In genomic region chr4:53461026-53461425, GRCm38 (mm10) we compare ENCODE assay signal across 16 mouse cellular contexts. TPM values are rescaled to one million over a fixed set of nuclear protein-coding genes. Genes with fewer than 3 reads are reported as not detected.
A peak's percentile ranks its signal among the peaks of the same experiment; 100 is the strongest.
DNase-seq lines count a peak whose midpoint lies in the region; TF ChIP-seq lines count a peak whose summit lies in the region.
"Had no signal": no experiment of that assay in that cellular context is flagged by ENCODE, and none has a peak within 500 bp of the region (broad histone marks: within the 10 kb centered on the region; RNA-seq: fewer than 3 reads in every experiment).

No protein-coding gene starts in this region.

- no peak overlapping the region for H3K9ac ChIP-seq in heart, adult 2 months (ENCODE audit: low read depth, low read length)
- H3K9ac ChIP-seq: embryonic facial prominence, embryonic 13.5 days; forebrain, embryonic 12.5 days; heart, embryonic 13.5 days; hindbrain, embryonic 12.5 days had no signal

- peaks cover 29% of the 10 kb centered on the region for H3K4me1 ChIP-seq in cerebellum, adult 2 months (ENCODE audit: control insufficient read depth, insufficient read depth, low read length)
- 0 out of 2 replicates have a peak, but pooled peaks cover 1% of the 10 kb centered on the region for H3K4me1 ChIP-seq in heart, adult 2 months (ENCODE audit: control insufficient read depth, insufficient read depth, low read length)
- H3K4me1 ChIP-seq: embryonic facial prominence, embryonic 13.5 days; forebrain, embryonic 12.5 days; hindbrain, embryonic 12.5 days had no signal

- H3K36me3 ChIP-seq in heart, adult 2 months (ENCODE audit: control insufficient read depth, insufficient read depth, low read length), result no peaks in the 10 kb centered on the region
- H3K36me3 ChIP-seq: embryonic facial prominence, embryonic 13.5 days; forebrain, embryonic 12.5 days; heart, embryonic 13.5 days; hindbrain, embryonic 12.5 days had no signal

- TF ChIP-seq EP300 in heart, adult 2 months (IDR thresholded peaks at IDR 0.05; ENCODE audit: insufficient read depth, low read depth, low read length), result no peak

- TF ChIP-seq CTCF in cerebellum, adult 2 months (IDR thresholded peaks at IDR 0.05; ENCODE audit: borderline replicate concordance, insufficient read depth, low read depth, low read length), result no peak
- TF ChIP-seq CTCF in heart, adult 2 months (IDR thresholded peaks at IDR 0.05), result no peak

- H3K79me2 ChIP-seq in heart, adult 2 months (replicated peaks; ENCODE audit: control insufficient read depth, insufficient read depth, low read length), result peaks cover 4% of the 10 kb centered on the region

- peak overlapping the region; percentile 55; the same call in 1 of the 2 replicates for H3K27ac ChIP-seq in cerebellum, adult 2 months (ENCODE audit: insufficient read depth, low read length)
- H3K27ac ChIP-seq in heart, adult 2 months, result no peak overlapping the region
- H3K27ac ChIP-seq: embryonic facial prominence, embryonic 13.5 days; forebrain, embryonic 12.5 days; heart, embryonic 13.5 days; hindbrain, embryonic 12.5 days had no signal

- no peak for TF ChIP-seq POLR2A in cerebellum, adult 2 months (IDR thresholded peaks at IDR 0.05; ENCODE audit: borderline replicate concordance, insufficient read depth, low read length)
- TF ChIP-seq POLR2A in heart, adult 2 months (IDR thresholded peaks at IDR 0.05; ENCODE audit: insufficient read depth, low read depth, low read length), result no peak

- no peaks in the 10 kb centered on the region for H3K27me3 ChIP-seq in cerebellum, adult 2 months (ENCODE audit: control insufficient read depth, insufficient read depth, low read length)
- H3K27me3 ChIP-seq in heart, adult 2 months (ENCODE audit: control insufficient read depth, insufficient read depth, low read length), result no peaks in the 10 kb centered on the region
- H3K27me3 ChIP-seq: CH12.LX; embryonic facial prominence, embryonic 13.5 days; forebrain, embryonic 12.5 days; heart, embryonic 13.5 days; hindbrain, embryonic 12.5 days had no signal

- DNase-seq in cerebellum, adult 11 months, result peak; percentile 66
- peak; percentile 69 to 88 for DNase-seq in cerebellum, adult 2 months
- DNase-seq in cerebellum, postnatal 10 days, result peak; percentile 44 to 51
- no peak for DNase-seq in heart, adult 2 months
- DNase-seq in adrenal gland, adult 18-20 months (ENCODE audit: low spot score in 2 of 2), result no peak
- no peak for DNase-seq in heart, postnatal 36 days
- DNase-seq: adrenal gland, adult 8-10 months; adrenal gland, postnatal 36 days; gastrocnemius, postnatal 25 days; heart, postnatal 4 days; kidney, adult 9 months had no signal

- 9% methylated on average over 4 of the region's 4 CpGs for WGBS in cerebellum, adult 2 months
- WGBS in heart, adult 2 months, result 87% methylated on average over 4 of the region's 4 CpGs

- H3K4me3 ChIP-seq in cerebellum, adult 2 months (replicated peaks; ENCODE audit: insufficient read depth, low read depth, low read length), result no peak overlapping the region
- no peak overlapping the region for H3K4me3 ChIP-seq in heart, adult 2 months
- H3K4me3 ChIP-seq: embryonic facial prominence, embryonic 13.5 days; forebrain, embryonic 12.5 days; heart, embryonic 13.5 days; hindbrain, embryonic 12.5 days had no signal

- intact Hi-C loops in heart, adult 2 months (cut with DNase I), result no loop called here
- intact Hi-C loops in heart, postnatal 36 days (cut with DNase I), result no loop called here

RNA-seq across cellular contexts. Expression of gene Slc44a1, which starts 20.8 kb away (rescaled TPM):
- polyA plus RNA-seq in cerebellum, adult 2 months (2012; rRNA removed), result 77.0 and 85.3 TPM in 2 replicates
- 10 to 100 TPM; 26.4 to 32.3 TPM for total RNA-seq in heart, adult 2 months (2021)
- 22.7 and 45.7 TPM in 2 replicates for polyA plus RNA-seq in heart, adult 2 months (2012; rRNA removed)
- 10 to 100 TPM; 85.2 to 95.7 TPM for total RNA-seq in adrenal gland, adult 18-20 months (2021)
- total RNA-seq in heart, postnatal 36 days (2021), result 10 to 100 TPM; 33.4 to 34.3 TPM

Comparison
In these comparisons a context has a peak if more than half of its experiments do, and no peak if none do; other contexts are left out.
1. DNase-seq: peak in cerebellum, adult 11 months (single experiment), cerebellum, adult 2 months (2 of 2) and cerebellum, postnatal 10 days (2 of 2); none in heart, adult 2 months (0 of 2), adrenal gland, adult 18-20 months (0 of 2) and heart, postnatal 36 days (0 of 2).